Mouse (Mus musculus) Patski (cell line): Measurements from ENCODE around the gene Ell2. TPM values are rescaled to one million over a fixed set of nuclear protein-coding genes. Genes with fewer than 3 reads are reported as not detected.
"Not testable (repeated sequence)": the region's sequence is repeated elsewhere in the genome, so short reads cannot be mapped to it uniquely, and the experiment has no call there.

ENCODE experiments used
- ATAC-seq: fragments of 100-300 bp; one replicate; pipeline ENCODE4 v1.8.0; 2021
- CTCF ChIA-PET: fragments of 350-600 bp; sonication (Branson Sonifier 250); formaldehyde crosslinking; loops from one replicate; lab custom pipeline; 2022; ENCODE audit warnings: inconsistent platforms; lab: Charles Lee
- POLR2A ChIA-PET: fragments of 350-600 bp; sonication (Branson Sonifier 250); formaldehyde crosslinking; loops from one replicate; lab custom pipeline; 2022; ENCODE audit warnings: antibody characterized with exemption, inconsistent platforms; lab: Charles Lee
- DNase-seq: peaks from one replicate; pipeline ENCODE4 v3.0.0-alpha.2; 2011; ENCODE audit warnings: low read depth, low spot score
- H3K27me3 ChIP-seq: fragments of 371-371 bp; one replicate; pipeline ENCODE4 v1.5.1; 2021
- CTCF ChIP-seq: fragments of 100-300 bp; IDR thresholded peaks from one replicate; pipeline ENCODE4 v1.5.1; 2021
- in situ Hi-C: fragments of 300-500 bp; cut with MboI; formaldehyde crosslinking; loops from 3 replicates; pipeline ENCODE4 v1.11.1; 2018; ENCODE audit warnings: low pct_unique_long_range_greater_than_20kb, mixed read lengths
- polyA plus RNA-seq: library from polyadenylated mRNA; unstranded; gene quantifications from one replicate; pipeline ENCODE4 v1.2.3, GENCODE M21; 2021

Gene Ell2
- polyA plus RNA-seq, 1 experiment from 2014 or later, result 11.6 TPM

GRCm38 (mm10) chr13:75709026-75709778, 2.6 kb downstream of the Ell2 start:
- ATAC-seq, result no peak
- H3K27me3 ChIP-seq, result no peaks in the 10 kb centered on the region
- DNase-seq, result no peak
- no peak for TF ChIP-seq CTCF
- in situ Hi-C loops, result loop anchor here (5.0 to 10.0 kb wide), 2 partner anchors 88 to 484 kb away; no protein-coding TSS in a partner anchor
- ChIA-PET POLR2A (interaction anchor here (1.1 to 1.3 kb wide), 2 partner anchors 10 to 85 kb away, joined by 3 to 5 read pairs; no protein-coding TSS in a partner anchor), CTCF (interaction anchor here (1.3 to 1.9 kb wide), 4 partner anchors 9 to 53 kb away, joined by 4 to 7 read pairs (median 5); no protein-coding TSS in a partner anchor)

GRCm38 (mm10) chr13:75710152-75710551, 3.6 kb downstream of the Ell2 start:
- in situ Hi-C loops, result no loop called here
- no peak for TF ChIP-seq CTCF
- ATAC-seq (no peak), DNase-seq (no peak)
- ChIA-PET POLR2A (no interaction called here), CTCF (interaction anchor here (1.6 to 1.9 kb wide), 2 partner anchors 8 to 15 kb away, joined by 5 to 7 read pairs; no protein-coding TSS in a partner anchor)
- H3K27me3 ChIP-seq, result no peaks in the 10 kb centered on the region

- DNase-seq, ATAC-seq, POLR2A ChIA-PET, in situ Hi-C loops, H3K27me3 ChIP-seq: not testable (repeated sequence)
- CTCF ChIA-PET, result interaction anchor here (1.2 to 1.5 kb wide), 2 partner anchors 17 to 81 kb away, joined by 3 read pairs; no protein-coding TSS in a partner anchor
Observed at GRCm38 (mm10) chr13:75711517-75711916, 5.0 kb downstream of the Ell2 start.

- in situ Hi-C loops, POLR2A ChIA-PET, ATAC-seq, H3K27me3 ChIP-seq, DNase-seq, CTCF ChIA-PET: not testable (repeated sequence)
Observed at GRCm38 (mm10) chr13:75712544-75712943, 6.0 kb downstream of the Ell2 start.

GRCm38 (mm10) chr13:75714407-75714806, 7.8 kb downstream of the Ell2 start:
- DNase-seq, result no peak
- no peak for TF ChIP-seq CTCF
- ChIA-PET POLR2A (no interaction called here), CTCF (no interaction called here)
- in situ Hi-C loops, result no loop called here
- no peak for ATAC-seq
- H3K27me3 ChIP-seq, result no peaks in the 10 kb centered on the region

GRCm38 (mm10) chr13:75717638-75718302, 11.2 kb downstream of the Ell2 start:
- ATAC-seq, result no peak
- CTCF ChIA-PET, result interaction anchor here (1.0 to 2.2 kb wide), 4 partner anchors 9 to 12 kb away, joined by 4 to 7 read pairs (median 5); partner anchors contain the start of gene Ell2
- in situ Hi-C loops, result no loop called here
- no peaks in the 10 kb centered on the region for H3K27me3 ChIP-seq
- POLR2A ChIA-PET, result no interaction called here
- no peak for TF ChIP-seq CTCF
- no peak for DNase-seq

GRCm38 (mm10) chr13:75718376-75718775, 11.8 kb downstream of the Ell2 start:
- no peaks in the 10 kb centered on the region for H3K27me3 ChIP-seq
- POLR2A ChIA-PET, result interaction anchor here (0.7 to 1.3 kb wide), 2 partner anchors 10 to 1145 kb away, joined by 3 to 5 read pairs; no protein-coding TSS in a partner anchor
- CTCF ChIA-PET, result interaction anchor here (1.2 to 2.2 kb wide), 3 partner anchors 9 to 12 kb away, joined by 4 to 7 read pairs (median 6); partner anchors contain the start of gene Ell2
- ATAC-seq, result no peak
- no peak for TF ChIP-seq CTCF
- DNase-seq, result no peak
- in situ Hi-C loops, result no loop called here

GRCm38 (mm10) chr13:75719645-75720044, 13.1 kb downstream of the Ell2 start:
- ChIA-PET CTCF (no interaction called here), POLR2A (interaction anchor here (1.3 kb wide), 1 partner anchor 11 kb away, joined by 5 read pairs; no protein-coding TSS in a partner anchor)
- in situ Hi-C loops, result no loop called here
- DNase-seq (no peak), ATAC-seq (no peak)
- no peak for TF ChIP-seq CTCF
- no peaks in the 10 kb centered on the region for H3K27me3 ChIP-seq

- H3K27me3 ChIP-seq, result no peaks in the 10 kb centered on the region
- POLR2A ChIA-PET, result no interaction called here
- in situ Hi-C loops, result no loop called here
- CTCF ChIA-PET, result interaction anchor here (0.6 to 1.9 kb wide), 6 partner anchors 9 to 1302 kb away, joined by 3 to 6 read pairs (median 4); no protein-coding TSS in a partner anchor
- DNase-seq (no peak), ATAC-seq (no peak)
- TF ChIP-seq CTCF, result no peak
Observed at GRCm38 (mm10) chr13:75726569-75727373, 20.2 kb downstream of the Ell2 start.

- ChIA-PET POLR2A (no interaction called here), CTCF (interaction anchor here (1.0 to 1.8 kb wide), 6 partner anchors 10 to 33 kb away, joined by 3 to 6 read pairs (median 4); no protein-coding TSS in a partner anchor)
- H3K27me3 ChIP-seq, result no peaks in the 10 kb centered on the region
- in situ Hi-C loops, result no loop called here
- no peak for DNase-seq
- ATAC-seq, result no peak
- TF ChIP-seq CTCF, result no peak
Observed at GRCm38 (mm10) chr13:75727932-75728331, 21.4 kb downstream of the Ell2 start.
